Mouse (Mus musculus): ENCODE measurements around the gene Itsn1.

- TF ChIP-seq POLR2A (IDR thresholded peaks at IDR 0.05; ENCODE audit: borderline replicate concordance, insufficient read depth, low read length) (peak; percentile 65), CTCF (IDR thresholded peaks at IDR 0.05; ENCODE audit: borderline replicate concordance, insufficient read depth, low read depth, low read length) (no peak)
These were observed 687 bp upstream of the Itsn1 start, which contains the start of gene Cryzl1 for GRCm38 (mm10) chr16:91728123-91729065.

Data from cerebellum, adult 2 months (tissue).